Mouse (Mus musculus) embryo, embryonic 11 days (tissue): ENCODE measurements around the gene Bmp6.

Source experiments
- DNase-seq: peaks from one replicate; pipeline ENCODE4 v3.0.0-alpha.2; 2015

The Bmp6 gene

DNA sequence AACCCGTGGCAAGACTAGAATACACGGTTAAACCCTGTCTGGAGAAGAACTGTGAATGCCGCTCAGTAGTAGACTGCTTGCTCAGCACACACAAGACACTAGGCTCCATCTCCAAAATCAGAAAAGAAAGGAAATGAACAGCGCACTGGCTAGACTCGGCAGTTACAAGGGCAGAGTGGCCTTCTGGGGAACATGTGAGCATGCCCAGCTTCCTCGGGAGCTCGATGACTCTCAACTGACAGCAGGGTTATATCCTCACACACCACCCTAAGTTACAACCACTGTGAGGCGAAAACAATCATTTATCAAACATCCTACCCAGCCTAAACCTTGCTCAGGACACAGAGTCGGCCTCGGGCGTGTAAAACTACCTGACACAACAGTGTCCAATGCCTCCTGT is 175.4 kb downstream of the Bmp6 start:
- no peak for DNase-seq

DNA sequence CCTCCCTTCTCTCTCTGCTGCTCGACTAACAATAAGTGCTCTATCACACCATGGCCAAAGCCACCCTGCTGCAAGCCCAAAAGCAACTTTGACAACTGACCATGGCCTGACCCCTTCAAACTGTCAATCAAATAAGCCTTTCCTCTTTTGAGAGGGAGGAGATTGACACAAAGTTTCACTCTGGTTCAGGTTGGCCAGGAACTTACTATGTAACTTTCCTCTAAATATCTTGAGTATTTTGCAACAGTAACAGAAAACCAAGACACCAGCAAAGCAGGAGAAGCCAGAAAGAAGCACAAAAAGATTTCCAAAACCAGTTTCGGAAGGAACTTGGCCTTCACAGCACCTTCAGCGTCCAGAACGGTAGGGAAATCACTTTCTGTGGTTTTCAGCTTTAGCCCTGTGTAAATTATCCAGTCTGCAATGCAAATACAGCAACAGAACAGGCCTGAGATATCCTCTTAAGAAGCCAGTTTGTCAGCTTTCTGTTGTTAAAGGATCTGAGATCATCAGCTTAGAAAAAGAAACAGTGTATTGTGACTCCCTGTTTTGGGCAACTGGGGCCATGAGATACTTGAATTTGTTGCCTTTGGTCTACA is 177.2 kb downstream of the Bmp6 start:
- no peak for DNase-seq

DNA sequence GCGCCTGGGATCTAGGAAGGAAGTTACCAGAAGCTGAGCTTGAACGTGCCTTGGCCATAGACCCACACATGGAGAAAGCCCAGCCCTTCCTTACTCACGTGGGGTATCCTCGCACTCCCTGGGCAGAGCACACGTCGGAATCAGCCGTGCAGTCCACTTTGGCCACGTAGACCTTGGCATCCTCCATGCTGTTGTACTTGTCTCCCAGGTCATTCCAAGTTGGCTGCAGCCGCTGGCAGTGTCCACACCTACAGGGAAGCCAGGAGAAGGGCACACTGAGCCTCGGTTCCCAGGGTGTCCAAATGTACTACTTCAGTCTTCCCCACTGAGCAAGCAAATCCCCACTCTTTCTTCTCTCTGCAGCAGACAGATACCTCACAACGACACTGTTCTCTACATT is 178.3 kb downstream of the Bmp6 start:
- no peak for DNase-seq

- no peak for DNase-seq
These were observed 180.4 kb downstream of the Bmp6 start for GRCm38 (mm10) chr13:38525261-38525660.

GRCm38 (mm10) chr13:38526116-38526515 is 181.2 kb downstream of the Bmp6 start:
- DNase-seq: no peak

DNA sequence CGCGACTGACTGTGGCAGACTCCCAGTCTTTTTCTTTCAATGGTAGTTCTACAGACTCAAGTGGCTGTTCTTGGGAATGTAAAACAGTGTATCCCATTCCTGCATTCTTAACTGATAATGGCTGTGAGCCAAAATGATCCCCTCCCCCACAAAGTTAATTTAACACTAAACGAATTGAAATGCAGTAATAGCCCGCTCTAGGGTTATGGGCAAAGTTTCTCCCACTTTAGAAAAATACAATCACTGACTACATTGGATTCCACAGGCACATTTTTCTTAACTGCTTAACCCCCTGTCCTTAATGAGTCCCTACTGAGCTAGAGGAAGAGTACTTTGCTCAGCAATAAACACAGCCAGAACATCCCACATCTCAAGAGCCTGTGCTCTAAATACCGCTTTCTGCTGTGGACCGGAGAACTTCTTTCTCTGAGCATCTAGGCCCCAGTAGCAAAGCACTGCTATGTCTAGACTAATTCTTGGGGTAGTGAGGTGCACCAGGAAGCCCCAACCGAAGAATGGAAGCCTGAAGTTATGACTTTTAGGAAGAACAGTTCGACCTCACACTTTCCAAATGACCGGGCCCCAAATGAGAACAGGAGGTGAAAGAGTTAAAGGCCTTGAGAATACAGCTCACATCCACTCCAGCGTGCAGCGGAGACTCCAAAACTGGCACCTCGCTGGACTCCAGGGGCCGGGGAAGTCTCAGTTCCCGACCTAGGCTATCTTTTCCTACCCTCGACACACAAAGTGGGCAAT is 182.3 kb downstream of the Bmp6 start:
- peak; percentile 11 for DNase-seq

GRCm38 (mm10) chr13:38527797-38528650 is 183.1 kb downstream of the Bmp6 start:
- DNase-seq: peak; percentile 88

- no peak for DNase-seq
These were observed 183.9 kb downstream of the Bmp6 start, which contains the start of gene Txndc5 for GRCm38 (mm10) chr13:38528687-38529294. Txndc5 (minus strand) TSS chr13:38528824.

- DNase-seq: no peak
These were observed 184.7 kb downstream of the Bmp6 start for GRCm38 (mm10) chr13:38529576-38529975.

DNA sequence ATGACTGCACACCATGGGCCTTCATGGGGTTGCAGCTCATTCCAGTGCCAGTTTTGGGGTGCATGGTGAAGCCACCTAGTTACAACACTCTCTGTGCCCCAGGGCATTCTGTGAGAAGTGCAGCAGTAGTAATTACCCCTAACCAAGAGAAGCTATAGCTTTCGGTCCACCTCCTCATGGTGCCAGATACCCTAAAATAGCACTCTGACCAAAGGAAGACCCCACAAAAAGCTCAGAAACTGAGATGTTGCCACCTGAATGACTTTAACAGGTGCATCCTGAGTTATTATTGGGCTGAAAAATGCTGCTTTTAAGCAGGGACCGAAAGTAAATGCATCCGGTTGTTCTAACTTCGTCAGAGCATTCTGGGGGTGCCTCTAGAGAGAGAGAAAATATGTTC is 186.6 kb downstream of the Bmp6 start:
- no peak for DNase-seq

DNA sequence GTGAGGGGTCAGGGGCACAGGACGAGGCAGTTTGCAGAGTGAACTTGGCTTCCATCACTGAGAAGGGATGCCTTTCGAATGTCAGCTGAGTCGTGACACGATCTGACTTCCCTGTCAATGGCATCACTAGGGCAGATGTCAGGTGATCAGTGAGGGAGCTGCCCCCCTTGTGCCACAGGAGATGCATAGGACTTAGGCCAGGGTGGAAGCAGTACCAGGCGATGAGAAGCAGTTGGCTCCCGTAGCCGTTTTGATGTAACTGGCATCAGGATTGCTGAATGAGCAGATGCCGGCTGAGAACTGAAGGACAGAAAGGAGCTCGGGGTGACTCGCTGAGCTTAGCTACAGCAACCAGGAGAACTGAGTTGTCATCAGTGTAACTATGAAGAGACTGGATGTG is 188.6 kb downstream of the Bmp6 start:
- DNase-seq: no peak

DNA sequence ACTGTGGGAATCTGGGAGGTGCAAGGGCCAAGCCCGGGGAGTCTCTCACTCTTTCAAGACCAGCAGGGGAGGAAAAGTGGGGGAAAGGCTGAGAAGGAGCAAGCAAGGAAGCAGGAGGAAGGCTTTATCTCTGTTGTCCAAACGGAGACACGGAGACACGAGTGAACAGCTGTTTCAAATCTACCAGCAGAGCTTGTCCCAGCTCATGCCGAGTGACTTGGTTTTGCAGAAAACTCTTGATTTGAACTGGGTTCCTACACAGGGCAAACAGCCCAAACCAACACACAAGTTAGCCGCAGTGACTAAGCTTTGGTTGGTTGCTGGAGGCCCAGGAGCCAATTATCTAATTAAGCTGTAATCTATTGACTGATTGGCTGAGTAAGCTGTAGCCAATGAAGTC is 189.1 kb downstream of the Bmp6 start:
- no peak for DNase-seq

- DNase-seq: no peak
These were observed 189.8 kb downstream of the Bmp6 start for GRCm38 (mm10) chr13:38534731-38535130.

DNA sequence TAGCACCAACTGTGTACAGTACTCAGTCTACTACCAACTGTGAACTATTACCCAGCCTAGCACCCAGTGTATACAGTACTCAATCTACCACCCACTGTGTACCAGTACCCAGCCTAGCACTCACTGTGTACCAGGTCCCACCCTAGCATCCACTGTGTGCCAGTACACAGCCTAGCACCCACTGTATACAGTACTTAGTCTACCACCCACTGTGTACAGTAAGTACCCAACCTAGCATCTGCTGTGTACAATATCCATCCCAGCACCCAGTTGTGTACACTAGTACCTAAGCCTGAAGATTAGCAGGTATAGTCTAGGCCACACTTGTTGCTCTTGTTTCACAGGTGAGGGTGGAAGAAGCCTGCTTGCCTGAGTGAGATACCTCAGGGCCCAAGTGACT is 192.6 kb downstream of the Bmp6 start:
- no peak for DNase-seq

DNA sequence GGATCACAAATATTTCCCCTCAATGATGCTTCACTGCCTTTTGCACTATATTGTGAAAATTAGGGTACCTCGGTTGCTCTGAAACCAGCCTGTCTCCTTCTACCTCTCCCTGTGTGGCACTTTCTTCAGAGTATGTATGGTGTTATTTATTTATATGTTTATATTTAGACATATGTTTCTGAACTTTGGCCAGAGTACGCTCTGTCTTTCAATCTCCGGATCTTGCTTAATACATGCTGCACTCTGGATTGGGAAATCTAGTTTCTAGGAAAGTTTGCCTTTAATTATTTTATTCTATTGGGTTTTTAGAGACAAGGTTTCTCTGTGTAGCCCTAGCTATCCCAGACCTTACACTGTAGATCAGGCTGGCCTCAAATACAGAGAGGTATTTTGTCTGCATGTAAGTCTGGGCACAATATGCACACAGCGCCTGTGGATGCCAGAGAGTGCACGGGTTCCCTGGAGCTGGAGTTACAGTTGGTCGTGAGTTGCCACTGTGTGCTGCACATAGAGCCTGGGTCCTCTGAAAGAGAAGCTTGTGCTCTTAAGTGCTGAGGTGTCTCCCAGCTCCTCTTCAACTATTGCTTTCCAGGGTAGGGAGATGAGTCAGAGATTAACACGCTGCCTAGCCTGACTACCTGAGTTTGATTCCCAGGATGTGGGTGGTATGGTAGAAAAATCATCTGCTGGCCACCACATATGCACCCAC is 194.4 kb downstream of the Bmp6 start:
- DNase-seq: no peak

DNA sequence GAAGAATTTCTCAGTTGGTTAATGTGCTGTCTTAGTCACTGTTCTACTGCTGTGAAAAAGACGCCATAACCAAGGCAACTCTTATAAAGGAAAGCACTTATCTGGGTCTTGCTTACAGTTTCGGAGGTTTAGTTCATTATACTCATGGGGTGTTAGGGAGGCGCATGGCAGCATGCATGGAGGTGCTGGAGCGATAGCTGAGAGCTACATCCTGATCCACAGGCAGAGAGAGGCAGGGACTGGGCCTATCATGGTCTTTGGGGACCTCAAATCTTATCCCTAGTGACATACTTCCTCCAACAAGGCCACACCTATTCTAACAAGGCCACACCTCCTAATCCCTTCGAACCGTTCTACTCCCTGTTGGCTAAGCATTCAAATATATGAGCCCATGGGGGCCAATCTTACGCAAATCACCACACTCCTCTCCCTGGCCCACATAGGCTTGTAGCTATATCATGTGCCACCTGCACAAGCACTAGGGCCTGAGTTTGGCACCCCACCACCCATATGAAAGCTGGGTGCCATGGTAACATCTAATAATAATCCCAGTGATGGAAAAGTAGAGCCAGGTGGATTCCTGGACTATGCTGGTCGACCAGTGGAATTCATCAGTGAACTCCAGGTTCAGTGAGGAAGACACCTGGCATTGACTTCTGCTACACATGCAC is 198.7 kb downstream of the Bmp6 start:
- no peak for DNase-seq

GRCm38 (mm10) chr13:38544769-38545445 is 200.0 kb downstream of the Bmp6 start:
- no peak for DNase-seq

- no peak for DNase-seq
These were observed 200.6 kb downstream of the Bmp6 start for GRCm38 (mm10) chr13:38545460-38545859.

GRCm38 (mm10) chr13:38546754-38547153 is 201.8 kb downstream of the Bmp6 start:
- no peak for DNase-seq

DNA sequence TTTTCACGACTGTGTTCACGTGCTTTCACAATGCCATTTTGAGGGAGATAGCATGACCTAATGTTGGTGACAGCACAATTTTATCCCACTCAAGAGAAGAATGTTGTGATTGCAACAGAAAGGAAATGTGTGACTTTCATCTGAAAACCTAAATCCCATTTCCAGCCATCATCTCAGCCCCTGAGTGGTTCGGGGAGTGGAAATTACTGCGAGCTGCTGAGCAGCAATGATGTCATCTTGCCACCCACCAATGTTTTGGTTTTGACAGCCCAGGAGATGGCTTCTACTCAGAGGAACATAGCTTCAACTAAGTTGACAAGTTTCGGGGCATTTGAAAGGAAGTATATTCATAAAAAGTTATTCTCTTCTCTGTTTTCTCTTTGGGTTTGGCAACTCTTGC is 202.8 kb downstream of the Bmp6 start:
- DNase-seq: no peak

DNA sequence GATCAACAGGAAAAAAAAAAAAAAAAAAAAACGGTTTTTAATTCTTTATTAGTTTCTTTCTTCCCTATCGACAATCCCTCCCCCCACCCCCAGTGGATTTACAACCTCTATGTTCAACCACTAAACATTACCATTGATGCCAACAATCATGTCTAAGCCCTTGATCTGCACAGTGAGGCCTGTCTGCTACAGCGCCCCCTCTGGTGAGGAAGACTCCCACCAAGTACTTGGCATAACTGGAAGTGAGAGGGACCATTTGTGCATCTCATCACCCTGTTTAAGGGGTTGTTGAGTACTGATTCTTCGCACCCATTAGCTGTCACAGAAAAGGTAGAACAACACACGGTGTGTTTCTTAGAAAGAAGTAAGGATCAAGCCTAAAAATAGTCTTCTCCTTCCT is 203.8 kb downstream of the Bmp6 start:
- DNase-seq: no peak
